Mouse (Mus musculus) E14TG2a.4 (cell line): ENCODE data around the gene Psmb7.
A peak's percentile ranks its signal among the peaks of the same experiment; 100 is the strongest.

Experiments used
- H3K27me3 ChIP-seq: 2 replicates; pipeline ENCODE4 v1.6.1; 2014; ENCODE audit warnings: low read length, control low read depth; ENCODE audit not compliant: insufficient read depth
- H3K36me3 ChIP-seq: 2 replicates; pipeline ENCODE4 v1.6.1; 2014; ENCODE audit warnings: low read length, control low read depth; ENCODE audit not compliant: insufficient read depth
- H3K4me1 ChIP-seq: replicated peaks from 2 replicates; pipeline ENCODE4 v1.6.1; 2014; ENCODE audit warnings: low read depth, low read length, control low read depth
- H3K4me3 ChIP-seq: replicated peaks from 2 replicates; pipeline ENCODE4 v1.5.1; 2014; ENCODE audit warnings: mild to moderate bottlenecking, low read length
- H3K9me3 ChIP-seq: 2 replicates; pipeline ENCODE4 v1.6.1; 2014; ENCODE audit warnings: low read length, control low read depth
- CTCF ChIP-seq: conservative IDR thresholded peaks from 2 replicates; pipeline ENCODE4 v1.5.1; 2014; ENCODE audit warnings: low read length
- NANOG ChIP-seq: IDR thresholded peaks from 2 replicates; pipeline ENCODE4 v1.6.1; 2014; ENCODE audit warnings: borderline replicate concordance, low read length, mixed read lengths
- POU5F1 ChIP-seq: IDR thresholded peaks from 2 replicates; pipeline ENCODE4 v1.6.1; 2014; ENCODE audit warnings: low read length, borderline replicate concordance

The Psmb7 gene

DNA sequence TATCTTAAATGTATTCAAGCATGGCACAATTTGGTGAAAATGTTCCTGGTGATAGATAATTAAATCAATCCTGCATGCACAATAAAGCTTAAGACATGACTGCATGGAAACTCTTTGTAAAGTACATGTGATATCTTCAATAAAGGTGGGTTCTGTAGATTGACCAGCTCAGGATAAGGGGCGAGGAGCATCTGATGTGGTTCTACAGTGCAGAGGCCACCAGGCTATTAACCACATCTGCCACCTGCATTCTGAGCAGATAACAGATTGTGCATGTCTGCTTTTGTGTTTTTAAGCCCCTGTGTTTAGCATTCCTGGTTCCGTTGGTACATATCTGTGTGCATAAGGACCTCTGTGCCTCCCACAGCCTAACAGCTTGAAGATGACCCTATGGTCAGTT, 100.7 kb downstream of the Psmb7 start:
- Histone ChIP-seq H3K27me3 (no peaks in the 10 kb centered on the region), H3K36me3 (peaks cover 7% of the 10 kb centered on the region; the same call in 1 of the 2 replicates), H3K9me3 (no peaks in the 10 kb centered on the region), H3K4me1 (peaks cover 92% of the 10 kb centered on the region), H3K4me3 (no peak overlapping the region)
- TF ChIP-seq CTCF (no peak), NANOG (no peak), POU5F1 (no peak)

DNA sequence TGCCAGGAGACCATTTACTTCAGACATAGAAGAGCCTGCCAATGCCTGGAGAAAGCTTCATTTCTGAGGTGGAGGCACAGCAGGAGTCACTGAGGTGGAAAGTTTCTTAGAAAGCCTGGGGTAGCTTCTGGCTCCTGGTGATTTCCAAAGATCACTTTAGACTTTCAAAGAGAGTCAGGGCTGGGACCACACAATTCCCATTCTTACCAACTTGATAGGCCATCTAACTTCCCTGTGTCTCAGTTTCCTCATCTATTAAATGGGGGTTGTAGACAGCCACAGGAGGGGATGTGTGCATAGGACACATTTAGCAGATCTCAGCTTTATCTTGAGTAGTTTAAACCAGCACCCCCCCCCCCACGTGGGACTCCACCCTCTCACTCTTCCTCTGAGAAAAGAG, 101.5 kb downstream of the Psmb7 start:
- Histone ChIP-seq H3K4me1 (peaks cover 92% of the 10 kb centered on the region), H3K27me3 (no peaks in the 10 kb centered on the region), H3K36me3 (peaks cover 7% of the 10 kb centered on the region; the same call in 1 of the 2 replicates), H3K4me3 (no peak overlapping the region), H3K9me3 (no peaks in the 10 kb centered on the region)
- TF ChIP-seq POU5F1, result no peak
- no peak for TF ChIP-seq CTCF
- TF ChIP-seq NANOG, result peak; percentile 81

DNA sequence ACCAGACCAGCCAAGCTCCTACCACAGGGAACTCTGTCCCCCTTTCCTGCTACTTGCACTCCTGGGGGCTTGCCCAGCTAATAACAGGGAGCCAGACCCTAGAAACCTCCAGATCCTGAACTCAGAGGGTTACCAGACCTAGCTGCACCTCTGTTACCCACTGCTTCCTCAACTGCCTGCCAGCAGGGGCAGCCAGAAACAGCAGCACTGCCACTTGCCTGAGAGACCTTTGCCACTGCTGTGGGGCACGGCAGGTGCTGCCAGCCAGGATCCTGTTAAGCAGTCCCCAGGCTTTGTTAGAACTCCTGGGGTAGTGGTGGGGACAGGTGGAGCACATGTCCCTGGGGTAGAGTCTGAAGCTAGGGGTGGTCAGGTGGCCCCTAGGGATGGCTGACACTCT, 102.3 kb downstream of the Psmb7 start:
- peaks cover 7% of the 10 kb centered on the region; the same call in 1 of the 2 replicates for H3K36me3 ChIP-seq
- no peaks in the 10 kb centered on the region for H3K9me3 ChIP-seq
- no peaks in the 10 kb centered on the region for H3K27me3 ChIP-seq
- peaks cover 92% of the 10 kb centered on the region for H3K4me1 ChIP-seq
- no peak for TF ChIP-seq CTCF
- no peak for TF ChIP-seq NANOG
- no peak for TF ChIP-seq POU5F1
- no peak overlapping the region for H3K4me3 ChIP-seq

DNA sequence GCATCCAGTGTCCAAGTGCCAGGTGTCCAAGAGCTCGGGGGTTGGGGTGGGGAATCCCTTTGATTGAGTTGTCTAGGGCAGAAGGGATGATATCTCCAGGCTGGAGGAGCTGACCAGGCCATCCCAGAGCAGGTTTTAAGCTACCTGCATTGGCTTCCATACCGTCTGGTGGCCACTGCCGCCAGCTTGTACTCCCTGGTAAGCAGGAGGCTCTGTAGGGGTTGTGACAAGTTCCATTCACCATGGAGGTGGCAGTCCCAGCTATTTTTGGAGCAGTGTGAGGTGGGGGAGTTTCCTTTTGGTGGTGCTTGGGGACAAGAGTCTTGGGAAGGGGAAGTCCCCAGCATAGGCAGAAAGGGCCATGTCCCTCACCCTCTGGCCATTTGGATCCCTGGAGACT, 102.8 kb downstream of the Psmb7 start:
- no peaks in the 10 kb centered on the region for H3K27me3 ChIP-seq
- H3K9me3 ChIP-seq, result no peaks in the 10 kb centered on the region
- peaks cover 92% of the 10 kb centered on the region for H3K4me1 ChIP-seq
- H3K36me3 ChIP-seq, result peaks cover 7% of the 10 kb centered on the region; the same call in 1 of the 2 replicates
- H3K4me3 ChIP-seq, result no peak overlapping the region
- TF ChIP-seq POU5F1 (no peak), NANOG (no peak), CTCF (no peak)

- Histone ChIP-seq H3K9me3 (no peaks in the 10 kb centered on the region), H3K36me3 (peaks cover 7% of the 10 kb centered on the region; the same call in 1 of the 2 replicates), H3K4me3 (no peak overlapping the region), H3K4me1 (peaks cover 92% of the 10 kb centered on the region), H3K27me3 (no peaks in the 10 kb centered on the region)
- TF ChIP-seq POU5F1 (no peak), NANOG (no peak), CTCF (no peak)
These were observed 103.2 kb downstream of the Psmb7 start for GRCm38 (mm10) chr2:38540666-38541065.

GRCm38 (mm10) chr2:38539677-38540076, 104.2 kb downstream of the Psmb7 start:
- Histone ChIP-seq H3K9me3 (no peaks in the 10 kb centered on the region), H3K36me3 (peaks cover 3% of the 10 kb centered on the region; the same call in 1 of the 2 replicates), H3K4me3 (no peak overlapping the region), H3K27me3 (no peaks in the 10 kb centered on the region), H3K4me1 (peaks cover 92% of the 10 kb centered on the region)
- TF ChIP-seq NANOG (no peak), POU5F1 (no peak), CTCF (no peak)
